Mouse (Mus musculus) forebrain, embryonic 15.5 days (tissue): ENCODE results near the gene Mindy2. TPM values are rescaled to one million over a fixed set of nuclear protein-coding genes. Genes with fewer than 3 reads are reported as not detected.
A peak's percentile ranks its signal among the peaks of the same experiment; 100 is the strongest.

Experiments
- ATAC-seq: fragments of 200-750 bp; cut with Nextera tagmentation; replicated peaks from 2 replicates; pipeline ENCODE4 v1.8.0; 2017; ENCODE audit warnings: mild to moderate bottlenecking, moderate TSS enrichment, moderate library complexity
- H3K27ac ChIP-seq: fragments of 300-500 bp; sonication (generic); replicated peaks from 2 replicates; pipeline ENCODE4 v1.5.1; 2015; ENCODE audit warnings: mild to moderate bottlenecking, inconsistent platforms
- H3K27me3 ChIP-seq: fragments of 300-500 bp; sonication (generic); 2 replicates; pipeline ENCODE4 v1.6.1; 2015; ENCODE audit warnings: inconsistent platforms
- H3K36me3 ChIP-seq: fragments of 300-500 bp; sonication (generic); 2 replicates; pipeline ENCODE4 v1.6.1; 2015; ENCODE audit warnings: mild to moderate bottlenecking, inconsistent platforms
- H3K4me1 ChIP-seq: fragments of 300-500 bp; sonication (generic); 2 replicates; pipeline ENCODE4 v1.6.1; 2015; ENCODE audit warnings: inconsistent platforms
- H3K4me2 ChIP-seq: fragments of 300-500 bp; sonication (generic); replicated peaks from 2 replicates; pipeline ENCODE4 v1.6.1; 2015; ENCODE audit warnings: mild to moderate bottlenecking, inconsistent platforms
- H3K4me3 ChIP-seq: fragments of 300-500 bp; sonication (generic); 2 replicates; pipeline ENCODE4 v1.5.1; 2015; ENCODE audit warnings: mild to moderate bottlenecking, inconsistent platforms
- H3K9ac ChIP-seq: fragments of 300-500 bp; sonication (generic); replicated peaks from 2 replicates; pipeline ENCODE4 v1.6.1; 2015; ENCODE audit warnings: mild to moderate bottlenecking, inconsistent platforms
- H3K9me3 ChIP-seq: fragments of 300-500 bp; sonication (generic); 2 replicates; pipeline ENCODE4 v1.6.1; 2016; ENCODE audit warnings: inconsistent platforms
- WGBS: fragments of 180-500 bp; shearing (Covaris S2); methylation state at CpG from one replicate; pipeline ENCODE4 v1.1.7; 2015; ENCODE audit warnings: mixed read lengths; 5-methylcytosine and 5-hydroxymethylcytosine counted together
- polyA plus RNA-seq: library from polyadenylated mRNA; unstranded; fragments of >200 nt; fragmentation: Nextera tagmentation; extraction: Ambion mirVana; gene quantifications from 2 replicates; pipeline ENCODE4 v1.2.1, GENCODE M21; 2015

Mindy2 gene
- polyA plus RNA-seq, 1 experiment from 2014 or later = 19.4 TPM

GRCm38 (mm10) chr9:70679132-70680091 lies 22.4 kb upstream of the Mindy2 start:
- peaks cover 24% of the 10 kb centered on the region for H3K4me1 ChIP-seq
- under 1% methylated on average over 84 of the region's 103 CpGs for WGBS
- ATAC-seq = peak; percentile 77

GRCm38 (mm10) chr9:70678682-70679131 lies 21.7 kb upstream of the Mindy2 start, which contains the start of gene Adam10:
Adam10 (plus strand) TSS chr9:70678997.
- Histone ChIP-seq H3K9me3 (no peaks in the 10 kb centered on the region), H3K4me1 (peaks cover 24% of the 10 kb centered on the region), H3K4me2 (peak within 1 kb of the TSS; percentile 75), H3K27me3 (no peaks in the 10 kb centered on the region), H3K9ac (peak within 1 kb of the TSS; percentile 85), H3K27ac (peak within 1 kb of the TSS; percentile 99), H3K36me3 (no peaks in the 10 kb centered on the region), H3K4me3 (peak within 1 kb of the TSS; percentile 99)
- ATAC-seq = peak; percentile 99
- under 1% methylated on average over 48 of the region's 48 CpGs for WGBS

More at GRCm38 (mm10) chr9:70679132-70680091, 22.4 kb upstream of the Mindy2 start:
- no peaks in the 10 kb centered on the region for H3K9me3 ChIP-seq
- H3K4me2 ChIP-seq = peak overlapping the region; percentile 75
- H3K27me3 ChIP-seq = no peaks in the 10 kb centered on the region
- H3K27ac ChIP-seq = peak overlapping the region; percentile 99
- no peaks in the 10 kb centered on the region for H3K36me3 ChIP-seq
- H3K9ac ChIP-seq = peak overlapping the region; percentile 85
- H3K4me3 ChIP-seq = peak overlapping the region; percentile 99

DNA sequence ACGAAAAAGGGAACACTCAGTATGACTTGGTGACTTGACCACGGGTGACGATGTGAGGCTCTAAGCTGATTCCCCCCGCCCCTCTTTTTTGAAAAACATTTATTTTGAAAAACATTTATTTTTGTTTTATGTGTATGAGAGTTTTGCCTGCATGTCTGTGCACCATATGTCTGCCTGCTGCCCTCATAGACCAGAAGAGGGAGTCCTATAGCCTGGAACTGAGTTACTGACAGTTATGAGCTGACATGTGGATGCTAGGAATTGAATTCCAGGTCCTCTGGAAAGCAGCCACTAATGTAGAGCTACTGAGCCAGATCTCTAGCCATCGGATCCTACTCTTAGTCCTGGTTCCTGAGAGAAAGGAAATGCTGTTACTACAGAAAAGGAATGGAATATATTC lies 19.0 kb upstream of the Mindy2 start:
- ATAC-seq = no peak
- WGBS = 86% methylated on average over 5 of the region's 5 CpGs

DNA sequence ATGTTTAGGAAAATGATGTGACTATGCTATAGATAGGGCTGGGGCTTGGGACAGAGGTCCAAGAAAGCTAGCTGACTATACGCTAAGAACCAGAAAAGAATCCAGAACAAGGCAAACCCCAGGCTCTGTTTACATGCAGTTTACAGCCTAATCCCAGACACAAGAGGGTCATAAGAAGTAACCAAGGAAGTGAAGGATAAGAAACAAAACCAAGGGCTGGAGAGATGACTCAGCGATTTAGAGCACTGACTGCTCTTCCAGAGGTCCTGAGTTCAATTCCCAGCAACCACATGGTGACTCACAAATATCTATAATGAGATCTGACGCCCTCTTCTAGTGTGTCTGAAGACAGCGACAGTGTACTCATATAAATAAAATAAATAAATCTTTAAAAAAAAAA lies 18.1 kb upstream of the Mindy2 start:
- Histone ChIP-seq H3K27me3 (no peaks in the 10 kb centered on the region), H3K9ac (no peak overlapping the region), H3K9me3 (no peaks in the 10 kb centered on the region), H3K4me1 (peaks cover 3% of the 10 kb centered on the region), H3K4me2 (no peak overlapping the region), H3K4me3 (no peak overlapping the region), H3K36me3 (no peaks in the 10 kb centered on the region), H3K27ac (no peak overlapping the region)
- 81% methylated on average over 4 of the region's 4 CpGs for WGBS
- no peak for ATAC-seq

More for the DNA sequence above, 19.0 kb upstream of the Mindy2 start:
- no peak overlapping the region for H3K27ac ChIP-seq
- no peak overlapping the region for H3K4me3 ChIP-seq
- H3K9ac ChIP-seq = no peak overlapping the region
- H3K9me3 ChIP-seq = no peaks in the 10 kb centered on the region
- H3K4me1 ChIP-seq = peaks cover 12% of the 10 kb centered on the region
- no peaks in the 10 kb centered on the region for H3K36me3 ChIP-seq
- H3K4me2 ChIP-seq = no peak overlapping the region
- H3K27me3 ChIP-seq = no peaks in the 10 kb centered on the region

DNA sequence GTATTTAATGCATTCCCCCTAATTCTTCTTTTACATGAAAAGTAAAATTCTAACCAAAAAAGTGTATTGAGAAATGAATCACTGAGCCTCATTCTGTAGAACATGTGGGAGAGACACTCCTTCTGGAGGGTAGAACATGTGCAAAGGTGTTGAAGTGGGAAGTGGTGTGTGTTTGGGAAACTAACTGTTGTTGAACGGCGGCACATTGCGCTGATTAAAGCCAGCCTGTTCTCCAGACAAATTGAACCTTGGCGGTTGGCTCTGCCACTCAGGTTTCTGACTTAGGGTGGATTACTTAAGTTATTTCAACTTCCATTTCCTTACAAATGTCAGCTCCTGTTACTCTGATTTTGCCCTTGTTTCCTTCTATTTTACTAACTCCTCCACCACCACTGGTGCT lies 16.7 kb upstream of the Mindy2 start:
- no peaks in the 10 kb centered on the region for H3K9me3 ChIP-seq
- H3K27ac ChIP-seq = no peak overlapping the region
- H3K4me1 ChIP-seq = no peaks in the 10 kb centered on the region
- no peak overlapping the region for H3K4me3 ChIP-seq
- no peak overlapping the region for H3K9ac ChIP-seq
- H3K4me2 ChIP-seq = no peak overlapping the region
- H3K36me3 ChIP-seq = no peaks in the 10 kb centered on the region
- no peak for ATAC-seq
- WGBS = 92% methylated on average over 4 of the region's 4 CpGs
- H3K27me3 ChIP-seq = no peaks in the 10 kb centered on the region

GRCm38 (mm10) chr9:70671772-70672579 lies 15.0 kb upstream of the Mindy2 start:
- ATAC-seq = no peak
- Histone ChIP-seq H3K9ac (no peak overlapping the region), H3K27ac (no peak overlapping the region), H3K4me3 (no peak overlapping the region), H3K4me2 (no peak overlapping the region), H3K36me3 (no peaks in the 10 kb centered on the region), H3K4me1 (no peaks in the 10 kb centered on the region), H3K27me3 (no peaks in the 10 kb centered on the region), H3K9me3 (no peaks in the 10 kb centered on the region)
- 46% methylated on average over 10 of the region's 10 CpGs for WGBS

GRCm38 (mm10) chr9:70671278-70671677 lies 14.3 kb upstream of the Mindy2 start:
- Histone ChIP-seq H3K9ac (no peak overlapping the region), H3K27me3 (no peaks in the 10 kb centered on the region), H3K27ac (no peak overlapping the region), H3K4me1 (no peaks in the 10 kb centered on the region), H3K9me3 (no peaks in the 10 kb centered on the region), H3K4me3 (no peak overlapping the region), H3K4me2 (no peak overlapping the region), H3K36me3 (no peaks in the 10 kb centered on the region)
- ATAC-seq = no peak
- WGBS = 78% methylated on average over 6 of the region's 6 CpGs

DNA sequence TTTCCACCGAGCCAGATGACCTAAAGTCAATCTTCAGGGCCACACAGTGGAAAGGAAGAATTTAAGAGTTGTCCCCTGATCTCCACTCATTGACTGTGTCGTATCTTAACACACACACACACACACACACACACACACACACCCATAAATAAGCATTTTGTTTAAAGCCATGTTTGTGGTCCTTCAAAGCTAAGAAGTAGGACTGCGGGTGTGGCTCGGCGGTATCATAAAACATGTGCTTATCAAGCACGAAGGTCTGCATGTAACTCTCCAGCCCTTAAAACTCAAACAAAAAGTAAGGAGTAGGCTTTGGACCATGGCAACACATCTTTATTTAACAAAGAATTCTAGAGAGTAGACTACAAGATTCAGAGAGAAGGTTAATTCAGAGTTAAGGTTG lies 13.4 kb upstream of the Mindy2 start:
- Histone ChIP-seq H3K9ac (no peak overlapping the region), H3K4me2 (no peak overlapping the region), H3K9me3 (no peaks in the 10 kb centered on the region), H3K4me3 (no peak overlapping the region), H3K27me3 (no peaks in the 10 kb centered on the region), H3K27ac (no peak overlapping the region), H3K4me1 (no peaks in the 10 kb centered on the region), H3K36me3 (no peaks in the 10 kb centered on the region)
- 93% methylated on average over 6 of the region's 6 CpGs for WGBS
- no peak for ATAC-seq

DNA sequence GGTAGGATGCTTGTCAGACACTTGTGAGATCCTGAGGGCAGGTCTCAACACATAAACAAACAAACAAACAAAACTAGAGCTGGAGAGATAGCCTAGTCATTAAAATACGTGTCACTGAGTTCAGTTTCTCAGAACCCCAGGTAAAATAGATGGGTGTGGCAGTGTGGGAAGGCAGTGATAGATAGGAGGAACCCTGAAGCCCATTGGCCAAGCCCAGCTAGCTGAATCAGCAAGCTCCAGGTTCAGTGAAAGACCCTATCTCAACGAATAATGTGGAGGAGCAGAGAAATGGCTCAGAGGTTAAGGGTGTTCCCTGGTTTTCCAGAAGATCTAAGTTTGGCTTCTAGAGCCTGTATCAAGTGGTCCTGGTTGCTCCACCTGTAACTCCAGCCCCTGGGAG lies 12.2 kb upstream of the Mindy2 start:
- H3K36me3 ChIP-seq = no peaks in the 10 kb centered on the region
- no peak overlapping the region for H3K27ac ChIP-seq
- 70% methylated on average over 2 of the region's 2 CpGs for WGBS
- H3K4me1 ChIP-seq = no peaks in the 10 kb centered on the region
- H3K4me2 ChIP-seq = no peak overlapping the region
- no peak overlapping the region for H3K9ac ChIP-seq
- H3K4me3 ChIP-seq = no peak overlapping the region
- ATAC-seq = no peak
- H3K27me3 ChIP-seq = no peaks in the 10 kb centered on the region
- H3K9me3 ChIP-seq = no peaks in the 10 kb centered on the region

- Histone ChIP-seq H3K36me3 (no peaks in the 10 kb centered on the region), H3K9ac (no peak overlapping the region), H3K9me3 (no peaks in the 10 kb centered on the region), H3K27me3 (no peaks in the 10 kb centered on the region), H3K4me3 (no peak overlapping the region), H3K4me2 (no peak overlapping the region), H3K27ac (no peak overlapping the region), H3K4me1 (no peaks in the 10 kb centered on the region)
- no peak for ATAC-seq
Observed at GRCm38 (mm10) chr9:70668048-70668447, 11.1 kb upstream of the Mindy2 start.

DNA sequence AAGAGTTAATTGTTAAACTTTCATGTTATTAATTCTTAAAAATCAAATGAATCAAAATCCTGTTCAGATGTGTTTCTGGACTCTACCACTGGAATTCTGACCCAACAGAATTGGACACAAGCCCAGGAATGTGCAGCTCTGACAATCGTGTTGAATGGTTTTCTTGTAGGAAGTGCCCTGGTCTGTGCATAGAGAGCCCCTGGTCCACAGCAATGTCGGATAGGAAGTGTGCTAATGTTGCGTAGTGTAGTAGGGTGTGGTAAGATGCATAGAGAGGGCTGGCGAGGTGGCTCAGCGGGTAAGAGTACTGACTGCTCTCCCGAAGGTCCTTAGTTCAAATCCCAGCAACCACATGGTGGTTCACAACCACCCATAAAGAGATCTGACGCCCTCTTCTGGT lies 9.8 kb upstream of the Mindy2 start:
- no peak overlapping the region for H3K4me2 ChIP-seq
- no peak for ATAC-seq
- H3K4me3 ChIP-seq = no peak overlapping the region
- 77% methylated on average over 7 of the region's 7 CpGs for WGBS
- H3K4me1 ChIP-seq = no peaks in the 10 kb centered on the region
- no peak overlapping the region for H3K27ac ChIP-seq
- no peaks in the 10 kb centered on the region for H3K27me3 ChIP-seq
- no peaks in the 10 kb centered on the region for H3K36me3 ChIP-seq
- H3K9me3 ChIP-seq = no peaks in the 10 kb centered on the region
- no peak overlapping the region for H3K9ac ChIP-seq
